Mouse (Mus musculus): ENCODE measurements around the gene Eif4g1. TPM values are rescaled to one million over a fixed set of nuclear protein-coding genes. Genes with fewer than 3 reads are reported as not detected.

The Eif4g1 gene
- total RNA-seq, 2 experiments from 2014 or later, result 336 to 405 TPM

DNA sequence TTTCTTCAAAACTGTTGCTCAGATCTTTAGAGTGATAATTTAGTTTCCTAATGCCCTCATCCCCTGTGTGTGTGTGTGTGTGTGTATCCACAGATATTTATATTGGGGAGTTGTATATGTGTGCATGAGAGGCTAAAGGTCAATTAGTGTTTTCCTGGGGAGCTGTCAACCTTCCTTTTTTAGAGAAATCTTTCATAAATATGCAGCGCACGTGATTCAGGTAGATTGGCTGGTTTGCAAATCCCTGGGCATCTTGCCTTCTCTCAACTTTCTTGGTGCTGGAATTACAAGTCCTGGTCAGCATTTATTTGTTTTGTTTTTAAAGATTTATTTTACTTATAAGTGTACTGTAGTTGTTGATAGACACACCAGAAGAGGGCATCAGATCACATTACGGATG lies 2.2 kb downstream of the Eif4g1 start:
- no peak for ATAC-seq (replicated peaks; ENCODE audit: low FRiP score, low TSS enrichment, poor library complexity, severe bottlenecking)

DNA sequence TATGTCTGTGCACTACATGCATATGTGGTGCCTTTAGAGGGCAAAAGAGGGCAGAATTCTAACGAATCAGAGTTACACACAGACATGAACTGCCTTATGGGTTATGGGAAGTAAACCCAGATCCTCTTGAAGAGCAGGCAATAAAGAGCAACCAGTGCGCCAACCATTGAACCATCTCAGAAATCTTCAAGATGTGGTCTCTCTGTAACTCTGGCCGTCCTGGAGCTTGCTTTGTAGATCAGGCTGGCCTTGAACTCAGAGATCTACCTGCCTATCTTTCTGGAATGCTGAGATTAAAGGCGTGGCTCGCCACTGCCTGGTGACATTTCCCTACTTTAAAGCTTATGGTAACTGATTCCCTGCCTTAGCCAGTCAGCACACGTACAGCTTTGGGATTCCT lies 3.8 kb downstream of the Eif4g1 start:
- ATAC-seq (replicated peaks; ENCODE audit: low FRiP score, low TSS enrichment, poor library complexity, severe bottlenecking), result no peak

DNA sequence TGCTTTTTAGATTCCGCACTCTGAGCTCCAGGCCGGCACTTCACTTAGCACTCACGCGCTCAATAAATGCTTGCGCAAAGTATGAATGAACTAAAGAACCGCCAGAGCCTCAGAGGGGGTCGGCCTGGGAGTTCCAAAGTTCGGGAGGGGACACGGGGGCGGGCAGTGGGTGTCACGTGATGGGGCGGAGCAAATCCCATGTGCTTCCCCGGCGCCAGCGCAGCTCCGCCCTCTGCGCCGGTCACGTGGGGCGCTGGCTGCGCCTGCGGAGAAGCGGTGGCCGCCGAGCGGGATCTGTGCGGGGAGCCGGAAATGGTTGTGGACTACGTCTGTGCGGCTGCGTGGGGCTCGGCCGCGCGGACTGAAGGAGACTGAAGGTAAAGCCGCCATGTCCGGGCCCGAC lies 4.4 kb downstream of the Eif4g1 start:
- ATAC-seq (replicated peaks; ENCODE audit: low FRiP score, low TSS enrichment, poor library complexity, severe bottlenecking), result peak; percentile 74

DNA sequence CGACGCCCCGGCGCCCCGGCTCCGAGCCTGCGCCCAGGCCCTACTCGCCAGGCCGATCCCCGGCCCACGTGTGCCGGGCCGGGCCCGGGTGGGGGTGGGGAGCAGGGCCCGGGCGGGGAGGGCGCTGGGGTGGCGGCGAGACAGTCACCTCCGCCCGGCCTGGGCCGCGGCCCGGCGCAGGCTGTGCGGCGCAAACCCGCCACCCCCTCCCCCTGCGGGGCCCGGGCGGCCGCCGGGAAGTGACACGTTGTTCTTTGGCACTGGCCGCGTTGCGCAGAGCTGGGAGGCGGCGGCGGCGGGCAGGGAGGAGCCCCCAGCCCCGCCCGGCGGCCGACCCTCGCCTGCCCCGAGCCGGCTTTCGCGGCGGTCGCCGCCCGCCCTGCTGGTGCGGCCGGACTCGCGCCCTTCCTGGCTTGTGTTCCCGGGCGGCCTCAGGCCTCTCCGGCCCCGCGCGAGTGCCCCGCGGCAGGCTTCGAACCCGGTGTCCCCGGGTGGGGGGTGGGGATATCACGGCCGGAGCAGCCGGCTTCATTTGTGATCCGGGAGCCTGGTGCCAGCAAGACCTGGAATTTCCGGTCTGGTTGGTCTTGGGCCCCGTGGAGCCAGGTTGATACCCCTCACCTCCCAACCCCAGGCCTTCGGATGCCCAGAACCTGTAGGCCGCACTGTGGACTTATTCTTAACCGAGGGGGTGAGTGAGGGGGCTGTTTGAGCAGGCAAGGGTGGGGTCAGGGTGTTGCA lies 5.0 kb downstream of the Eif4g1 start:
- ATAC-seq (replicated peaks; ENCODE audit: low FRiP score, low TSS enrichment, poor library complexity, severe bottlenecking), result no peak

DNA sequence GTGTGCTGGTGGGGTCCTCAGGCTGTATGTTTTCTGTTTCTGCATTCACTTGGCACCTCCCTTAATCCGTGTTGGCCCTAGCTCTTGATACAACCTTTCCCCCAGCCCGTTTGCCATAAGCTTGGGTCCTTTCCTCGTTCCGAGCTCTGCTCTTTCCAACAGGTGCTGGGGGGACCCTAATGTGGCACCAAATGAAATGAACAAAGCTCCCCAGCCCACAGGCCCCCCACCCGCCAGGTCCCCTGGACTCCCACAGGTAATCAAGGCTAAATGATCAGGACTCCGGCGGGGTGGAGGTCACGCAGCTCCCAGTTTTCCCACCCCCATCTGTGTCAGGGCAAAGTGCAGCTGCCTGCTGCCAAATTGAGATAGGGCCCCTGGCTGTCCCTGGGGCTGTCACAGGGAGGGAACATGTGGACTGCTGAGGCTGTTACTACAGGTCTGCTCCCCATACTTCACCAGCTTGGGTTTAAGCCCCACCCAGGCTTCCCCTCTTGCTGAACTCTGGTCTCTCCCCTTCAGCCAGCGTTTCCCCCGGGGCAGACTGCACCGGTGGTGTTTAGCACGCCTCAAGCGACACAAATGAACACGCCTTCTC lies 5.7 kb downstream of the Eif4g1 start:
- peak; percentile 76 for ATAC-seq (replicated peaks; ENCODE audit: low FRiP score, low TSS enrichment, poor library complexity, severe bottlenecking)

DNA sequence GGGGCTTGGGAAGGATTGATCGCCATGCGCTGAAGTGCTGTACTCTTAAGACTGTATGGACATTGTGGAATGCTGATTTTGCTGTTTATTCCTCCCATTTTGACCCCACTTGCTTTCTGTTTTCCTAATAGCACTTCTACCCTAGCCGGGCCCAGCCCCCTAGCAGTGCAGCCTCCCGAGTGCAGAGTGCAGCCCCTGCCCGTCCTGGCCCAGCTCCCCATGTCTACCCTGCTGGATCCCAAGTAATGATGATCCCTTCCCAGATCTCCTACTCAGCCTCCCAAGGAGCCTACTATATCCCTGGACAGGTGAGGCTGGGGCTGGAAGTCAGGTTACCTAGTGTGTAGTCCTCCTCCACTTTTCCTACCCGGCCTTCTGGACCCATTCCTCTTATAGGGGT lies 7.1 kb downstream of the Eif4g1 start:
- no peak for ATAC-seq (replicated peaks; ENCODE audit: low FRiP score, low TSS enrichment, poor library complexity, severe bottlenecking)

DNA sequence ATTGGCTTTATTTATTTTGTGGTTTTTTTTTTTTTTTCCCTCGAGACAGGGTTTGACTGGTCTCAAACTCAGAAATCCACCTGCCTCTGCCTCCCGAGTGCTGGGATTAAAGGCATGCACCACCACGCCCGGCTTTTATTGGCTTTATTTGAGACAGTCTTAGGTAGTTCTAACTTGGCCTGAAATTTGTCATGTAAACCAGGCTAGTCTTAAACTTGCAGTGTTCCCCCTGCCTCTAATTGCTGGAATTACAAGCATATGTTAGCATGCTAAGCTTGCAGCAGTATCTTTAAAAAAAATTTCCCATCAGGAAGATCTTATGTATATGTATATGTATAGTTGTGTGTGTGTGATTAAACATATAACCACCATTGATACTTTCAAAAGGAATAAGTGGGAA lies 8.6 kb downstream of the Eif4g1 start:
- no peak for ATAC-seq (replicated peaks; ENCODE audit: low FRiP score, low TSS enrichment, poor library complexity, severe bottlenecking)

DNA sequence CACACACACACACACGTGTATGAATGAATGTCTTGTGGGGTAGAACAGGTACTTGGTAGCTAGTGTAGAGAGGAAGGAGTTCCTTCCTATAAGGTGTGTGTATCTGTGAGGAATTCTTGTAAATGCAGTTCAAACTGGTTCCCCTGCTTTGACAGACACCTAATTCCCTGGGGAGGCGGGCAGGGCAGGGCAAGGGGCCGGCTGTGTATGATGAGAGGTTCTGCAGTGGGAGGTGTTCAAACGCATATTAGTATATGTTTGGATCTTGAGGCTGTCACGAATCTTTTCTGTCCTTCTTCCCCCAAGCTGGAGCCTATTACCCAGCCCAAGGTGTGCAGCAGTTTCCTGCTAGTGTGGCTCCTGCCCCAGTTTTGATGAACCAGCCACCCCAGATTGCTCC lies 9.3 kb downstream of the Eif4g1 start:
- no peak for ATAC-seq (replicated peaks; ENCODE audit: low FRiP score, low TSS enrichment, poor library complexity, severe bottlenecking)

DNA sequence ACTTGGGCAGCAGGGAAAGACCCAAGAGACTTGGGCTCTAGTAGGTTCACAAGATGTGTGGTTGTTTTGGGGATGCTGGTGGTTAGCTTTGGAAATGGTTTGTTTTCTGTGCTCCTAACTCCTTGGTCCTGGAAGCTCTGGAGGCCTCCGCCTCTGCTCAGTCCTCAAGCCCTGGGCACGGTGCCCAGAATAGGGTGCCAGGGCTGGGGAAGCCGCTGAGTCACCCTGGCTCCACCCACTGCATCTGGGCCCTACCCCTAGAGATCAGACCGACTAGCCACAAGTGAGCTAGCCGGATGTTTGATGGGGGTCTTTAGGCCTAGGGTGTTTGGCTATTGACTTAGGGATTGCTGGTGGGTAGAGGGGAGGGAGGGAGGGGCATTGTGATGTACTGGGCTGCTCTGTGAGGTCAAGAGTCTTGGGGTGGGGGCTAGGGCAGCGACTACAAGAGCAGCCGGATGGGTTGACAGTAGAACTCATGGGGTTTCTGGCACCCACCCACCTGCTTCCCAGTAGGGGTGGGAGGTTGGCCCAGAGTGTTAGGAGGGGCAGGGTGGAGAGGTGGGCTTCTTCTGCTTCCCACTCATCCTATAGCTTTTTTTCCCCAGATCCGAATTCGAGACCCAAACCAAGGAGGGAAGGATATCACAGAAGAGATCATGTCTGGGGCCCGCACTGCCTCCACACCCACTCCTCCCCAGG lies 10.0 kb downstream of the Eif4g1 start:
- peak; percentile 80 for ATAC-seq (replicated peaks; ENCODE audit: low FRiP score, low TSS enrichment, poor library complexity, severe bottlenecking)

DNA sequence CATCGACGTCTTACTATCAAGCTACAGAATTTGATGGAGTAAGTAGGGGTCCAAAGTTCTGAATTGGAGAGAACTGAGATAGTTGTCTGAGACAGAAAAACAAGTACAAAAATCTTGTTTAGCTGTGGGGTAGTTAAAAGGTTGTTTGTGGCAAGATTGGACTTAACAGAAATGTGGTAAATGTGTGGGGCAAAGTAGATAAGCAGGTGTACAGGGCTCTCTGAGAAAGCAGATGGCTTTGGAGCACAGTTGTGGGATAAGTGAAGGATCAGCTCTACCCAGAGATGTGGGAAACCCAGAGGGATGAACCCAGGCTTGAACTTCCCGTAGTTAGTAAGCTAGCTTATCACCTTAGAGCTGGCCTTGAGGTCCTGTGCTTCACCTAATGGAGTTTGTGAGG lies 22.7 kb downstream of the Eif4g1 start:
- ATAC-seq (replicated peaks; ENCODE audit: low FRiP score, low TSS enrichment, poor library complexity, severe bottlenecking), result peak; percentile 42

DNA sequence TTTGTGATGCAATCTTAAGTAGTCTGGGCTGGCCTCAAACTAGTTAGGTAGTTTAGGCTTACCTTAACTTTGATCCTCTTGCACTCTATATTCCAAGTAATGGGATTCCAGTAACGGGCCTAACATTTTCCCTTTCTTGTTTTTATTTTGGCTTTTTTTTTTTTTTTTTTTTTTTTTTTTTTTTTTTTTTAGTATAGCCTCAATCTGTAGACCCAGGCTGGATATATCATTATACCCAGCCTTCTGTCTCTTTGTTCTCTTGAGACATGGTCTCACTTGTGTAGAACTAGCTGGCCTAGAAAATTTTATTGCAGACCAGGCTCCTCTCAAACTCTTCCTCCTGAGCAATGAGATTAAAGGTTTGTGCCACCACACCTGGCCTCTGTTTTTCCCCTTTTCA lies 23.5 kb downstream of the Eif4g1 start:
- no peak for ATAC-seq (replicated peaks; ENCODE audit: low FRiP score, low TSS enrichment, poor library complexity, severe bottlenecking)

DNA sequence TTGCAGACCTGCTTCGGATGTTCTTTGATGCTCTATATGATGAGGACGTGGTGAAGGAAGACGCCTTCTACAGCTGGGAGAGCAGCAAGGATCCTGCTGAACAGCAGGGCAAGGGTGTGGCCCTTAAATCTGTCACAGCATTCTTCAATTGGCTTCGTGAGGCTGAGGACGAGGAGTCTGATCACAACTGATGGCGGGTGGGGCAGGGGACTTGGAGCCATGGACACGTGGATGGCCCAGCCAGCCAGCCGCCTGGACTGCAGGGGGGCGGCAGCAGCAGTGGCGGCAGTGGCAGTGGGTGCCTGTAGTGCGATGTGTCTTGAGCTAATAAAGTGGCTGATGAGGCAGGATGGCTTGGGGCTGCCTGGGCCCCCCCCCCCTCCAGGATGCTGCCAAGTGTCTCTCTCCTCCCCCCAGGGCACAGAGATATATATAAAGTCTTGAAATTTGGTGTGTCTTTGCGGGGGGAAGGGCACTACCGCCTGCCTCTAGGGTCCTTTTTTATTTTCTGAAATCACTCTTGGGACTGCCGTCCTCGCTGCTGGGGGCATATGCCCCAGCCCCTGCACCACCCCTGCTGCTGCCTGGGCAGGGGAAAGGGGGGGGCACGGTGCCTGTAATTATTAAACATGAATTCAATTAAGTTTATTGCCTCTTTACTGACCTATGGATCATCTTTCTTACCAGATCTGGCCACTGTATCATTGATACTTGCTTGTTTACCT lies 24.3 kb downstream of the Eif4g1 start:
- no peak for ATAC-seq (replicated peaks; ENCODE audit: low FRiP score, low TSS enrichment, poor library complexity, severe bottlenecking)

DNA sequence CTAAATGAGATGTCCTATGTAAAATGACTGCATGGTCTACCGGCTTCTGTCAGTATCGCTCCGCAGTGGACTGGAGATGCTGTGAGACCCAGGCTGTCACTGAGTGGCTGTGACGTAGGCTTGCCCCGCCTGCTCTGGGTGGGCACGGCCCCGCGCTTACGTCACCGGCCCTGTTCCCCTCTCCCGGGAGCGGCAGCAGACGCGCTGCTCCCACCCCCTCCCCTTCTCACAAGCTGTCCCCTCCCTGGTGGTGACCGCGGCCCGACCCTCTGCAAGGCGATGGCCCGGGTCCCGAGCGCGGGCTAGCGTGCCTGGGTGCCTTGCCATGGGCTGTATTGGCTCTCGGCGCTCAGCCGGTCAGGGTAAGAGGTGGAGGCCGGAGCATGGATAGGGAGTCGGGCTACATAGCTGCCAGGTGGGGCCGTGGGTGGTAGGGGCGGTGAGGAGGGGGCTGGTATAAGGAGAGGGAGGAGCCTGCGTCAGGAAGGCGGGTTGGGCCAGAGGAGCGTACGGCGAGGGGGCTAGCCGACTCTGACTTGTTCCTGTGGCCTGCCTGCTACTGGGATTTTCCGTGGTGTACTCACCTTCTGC lies 25.1 kb downstream of the Eif4g1 start, which contains the start of gene Fam131a:
Gene Fam131a (plus strand): TSS at position 131 of the 591 bp plus-strand sequence.
- peak; percentile 82 for ATAC-seq (replicated peaks; ENCODE audit: low FRiP score, low TSS enrichment, poor library complexity, severe bottlenecking)

DNA sequence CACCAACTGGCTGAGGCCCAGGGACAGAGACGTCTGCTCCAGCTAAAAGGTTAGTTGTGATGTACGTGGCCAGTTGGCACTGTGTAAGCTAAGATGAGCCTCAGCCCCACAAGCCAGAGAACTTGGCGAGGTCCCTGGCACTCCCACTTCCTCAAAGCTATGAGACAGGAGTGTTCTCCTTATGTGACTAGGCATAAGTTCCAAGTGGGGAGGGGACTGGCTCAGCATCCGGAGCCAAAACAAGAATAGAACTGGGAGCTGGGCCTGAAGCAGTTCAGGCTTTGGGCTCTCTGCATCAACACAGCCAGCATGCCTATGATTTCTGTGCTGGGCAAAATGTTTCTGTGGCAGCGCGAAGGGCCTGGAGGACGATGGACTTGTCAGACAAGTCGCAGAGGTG lies 26.7 kb downstream of the Eif4g1 start:
- no peak for ATAC-seq (replicated peaks; ENCODE audit: low FRiP score, low TSS enrichment, poor library complexity, severe bottlenecking)

DNA sequence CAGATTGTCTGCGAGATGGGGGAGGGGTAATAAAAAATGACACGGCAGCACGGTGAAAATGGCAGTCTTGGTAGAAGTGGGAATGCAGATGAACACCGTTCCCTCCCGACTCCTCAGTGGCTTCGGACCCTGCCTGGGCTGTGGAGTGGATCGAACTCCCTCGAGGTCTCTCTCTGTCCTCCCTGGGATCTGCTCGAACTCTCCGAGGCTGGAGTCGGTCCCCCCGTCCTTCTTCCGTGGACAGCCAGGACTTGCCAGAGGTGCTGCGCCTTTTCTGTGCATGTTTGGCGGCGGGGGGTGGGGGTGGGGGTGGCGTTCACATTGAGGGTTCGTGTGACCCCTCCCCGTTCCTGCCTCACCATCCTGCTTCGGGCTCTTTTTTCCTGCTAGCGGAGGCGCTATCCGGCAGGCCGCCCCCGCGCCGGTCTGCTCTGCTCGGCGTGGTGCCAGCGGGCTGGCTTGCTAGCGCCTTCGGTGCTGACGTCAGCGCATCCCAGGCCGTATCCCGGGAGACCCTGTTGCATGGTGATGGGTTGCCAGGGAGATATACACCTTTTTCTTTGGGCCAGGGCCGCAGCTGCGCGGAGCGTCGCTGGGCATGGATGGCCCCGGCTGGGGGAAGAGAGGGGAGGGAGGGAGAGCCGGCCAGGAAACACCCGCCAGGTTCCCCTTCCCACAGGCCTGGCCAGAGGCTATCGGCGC lies 27.7 kb downstream of the Eif4g1 start:
- ATAC-seq (replicated peaks; ENCODE audit: low FRiP score, low TSS enrichment, poor library complexity, severe bottlenecking), result no peak

DNA sequence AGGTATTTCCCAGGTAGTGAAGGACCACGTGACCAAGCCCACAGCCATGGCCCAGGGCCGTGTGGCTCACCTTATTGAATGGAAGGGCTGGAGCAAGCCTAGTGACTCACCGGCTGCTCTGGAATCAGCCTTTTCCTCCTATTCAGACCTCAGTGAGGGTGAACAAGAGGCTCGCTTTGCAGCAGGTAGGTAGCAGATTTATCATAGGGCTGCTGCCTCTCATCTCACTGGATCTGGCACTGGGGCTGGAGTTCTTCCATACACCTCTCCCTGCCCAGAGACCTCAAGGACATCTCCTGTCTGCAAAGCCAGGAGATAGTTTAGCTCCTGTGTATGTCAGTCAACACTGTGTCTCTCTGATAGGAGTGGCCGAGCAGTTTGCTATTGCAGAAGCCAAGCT lies 31.2 kb downstream of the Eif4g1 start:
- ATAC-seq (replicated peaks; ENCODE audit: low FRiP score, low TSS enrichment, poor library complexity, severe bottlenecking), result no peak

DNA sequence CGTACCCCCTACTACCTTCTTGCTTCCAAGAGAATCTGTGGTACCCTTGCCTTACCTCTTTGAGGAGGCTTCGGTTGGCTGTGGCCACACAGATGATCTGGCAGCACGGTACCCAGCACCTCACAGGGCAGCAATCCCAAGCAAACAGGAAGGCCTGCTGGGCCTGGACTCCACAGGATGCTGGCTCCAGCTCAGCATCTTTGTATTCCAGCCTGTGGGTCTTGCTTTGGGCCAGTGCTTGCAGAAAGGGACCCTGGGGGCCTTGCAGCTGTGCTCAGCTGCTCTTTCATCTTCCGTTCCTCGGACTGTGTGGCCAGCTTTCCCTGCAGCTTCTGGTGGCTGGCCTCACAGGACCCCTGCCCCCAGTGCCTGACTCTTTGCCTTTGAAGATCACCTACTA lies 31.9 kb downstream of the Eif4g1 start:
- no peak for ATAC-seq (replicated peaks; ENCODE audit: low FRiP score, low TSS enrichment, poor library complexity, severe bottlenecking)

DNA sequence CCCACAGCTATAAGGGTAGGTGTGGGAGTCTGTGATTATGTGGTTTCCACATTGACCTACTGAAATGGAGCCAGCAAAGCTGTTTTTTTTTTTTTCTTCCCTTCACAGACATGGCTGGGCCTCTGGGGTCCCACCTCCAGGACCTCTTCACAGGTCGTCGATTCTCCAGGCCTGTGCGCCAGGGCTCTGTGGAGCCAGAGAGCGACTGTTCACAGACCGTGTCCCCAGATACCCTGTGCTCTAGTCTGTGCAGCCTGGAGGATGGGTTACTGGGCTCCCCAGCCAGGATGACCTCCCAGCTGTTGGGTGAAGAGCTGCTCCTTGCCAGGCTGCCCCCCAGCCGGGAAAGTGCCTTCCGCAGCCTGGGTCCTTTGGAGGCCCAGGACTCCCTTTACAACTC lies 33.2 kb downstream of the Eif4g1 start:
- ATAC-seq (replicated peaks; ENCODE audit: low FRiP score, low TSS enrichment, poor library complexity, severe bottlenecking), result no peak

Measured in megakaryocyte-erythroid progenitor cell, adult 5-6 weeks (primary cell).